Mouse (Mus musculus): ENCODE measurements around the gene Otulinl.

- TF ChIP-seq USF1 (IDR thresholded peaks at IDR 0.05; ENCODE audit: low read depth): no peak
- no peak for TF ChIP-seq MAX (IDR thresholded peaks at IDR 0.05; ENCODE audit: low read depth)
- TF ChIP-seq TCF3 (IDR thresholded peaks at IDR 0.05; ENCODE audit: insufficient read length, low read depth): no peak
- no peak for TF ChIP-seq E2F4 (IDR thresholded peaks at IDR 0.05; ENCODE audit: insufficient read depth)
- no peak for TF ChIP-seq MYOD1 (IDR thresholded peaks at IDR 0.05; ENCODE audit: control insufficient read depth in 1 of 3, insufficient read length in 2 of 3, low read depth in 2 of 3)
- TF ChIP-seq POLR2A (IDR thresholded peaks at IDR 0.05; ENCODE audit: insufficient read length, low read depth): no peak
- no peak for TF ChIP-seq POLR2AphosphoS2 (IDR thresholded peaks at IDR 0.05; ENCODE audit: insufficient read length, low read depth)
- no peak for TF ChIP-seq CEBPB (IDR thresholded peaks at IDR 0.05; ENCODE audit: insufficient read depth, poor library complexity, severe bottlenecking)
- no peak for TF ChIP-seq TCF12 (IDR thresholded peaks at IDR 0.05; ENCODE audit: insufficient read depth, poor library complexity, severe bottlenecking)
- TF ChIP-seq MYOG (IDR thresholded peaks at IDR 0.05; ENCODE audit: control insufficient read depth in 1 of 3, insufficient read depth in 1 of 3, insufficient read length in 2 of 3, low read depth in 2 of 3): no peak
- TF ChIP-seq REST (IDR thresholded peaks at IDR 0.05; ENCODE audit: insufficient read depth, insufficient read length): no peak
- no peak for TF ChIP-seq SRF (IDR thresholded peaks at IDR 0.05; ENCODE audit: control insufficient read depth, insufficient read length, low read depth)
These were observed 7.3 kb downstream of the Otulinl start for GRCm38 (mm10) chr15:27674041-27674440.
